Mouse (Mus musculus) inflammation-experienced regulatory T-cells, adult 16 weeks (primary cell): Measurements from ENCODE around the gene Minar1. TPM values are rescaled to one million over a fixed set of nuclear protein-coding genes. Genes with fewer than 3 reads are reported as not detected.

Experiments
- polyA plus RNA-seq: library from polyadenylated mRNA; unstranded; fragments of 100-300 nt; shearing (Covaris generic); gene quantifications from one replicate; pipeline ENCODE4 v1.2.1, GENCODE M21; 2017

Minar1 gene
- polyA plus RNA-seq, result not detected

DNA sequence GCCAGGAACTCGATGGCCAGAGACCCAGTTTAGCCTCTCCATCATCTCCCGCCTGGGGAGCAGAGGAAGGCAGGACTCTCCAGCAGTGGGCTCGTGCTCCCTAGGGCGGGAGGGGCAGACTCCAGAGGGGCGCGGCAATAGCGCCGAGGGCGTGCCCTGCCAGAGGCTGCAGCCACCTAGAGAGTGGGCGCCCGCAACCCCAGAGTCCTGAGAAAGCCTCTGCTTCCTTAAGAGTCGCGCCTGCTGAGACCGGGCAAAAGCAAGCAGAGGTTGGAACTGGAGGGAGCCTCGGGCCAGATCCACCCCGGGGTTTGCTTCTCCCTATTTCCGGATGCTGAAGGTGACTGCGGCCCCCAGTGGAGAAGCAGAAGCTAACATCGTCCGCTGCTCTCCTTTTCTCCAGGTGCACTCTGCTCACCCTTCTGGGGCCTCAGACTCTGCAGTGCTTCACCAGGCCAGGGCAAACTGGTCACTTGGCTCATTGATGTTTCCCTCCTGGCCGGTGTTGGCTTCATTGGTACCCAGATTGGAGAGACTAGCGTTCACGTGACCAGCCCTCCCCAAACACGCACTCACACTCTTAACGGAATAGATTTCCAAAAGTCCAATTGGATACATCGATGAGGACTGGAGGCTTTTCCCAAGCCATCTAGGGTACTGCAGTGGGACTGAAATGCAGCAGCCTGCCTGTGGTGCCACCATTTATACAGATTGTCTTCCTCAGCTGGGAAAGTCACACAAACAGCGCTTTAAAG lies at the start of gene Minar1:
Minar1 (minus strand) TSS at position 120 of the 755 bp plus-strand sequence.

Other genes starting within 250 kb of the Minar1 start
- 51.5 TPM for gene Tmed3, start 81.9 kb upstream of the Minar1 start, polyA plus RNA-seq
- gene Ankrd34c, start 115.3 kb upstream of the Minar1 start, polyA plus RNA-seq, result not detected